ENCODE assay signal across 29 mouse cellular contexts in the genomic region with DNA sequence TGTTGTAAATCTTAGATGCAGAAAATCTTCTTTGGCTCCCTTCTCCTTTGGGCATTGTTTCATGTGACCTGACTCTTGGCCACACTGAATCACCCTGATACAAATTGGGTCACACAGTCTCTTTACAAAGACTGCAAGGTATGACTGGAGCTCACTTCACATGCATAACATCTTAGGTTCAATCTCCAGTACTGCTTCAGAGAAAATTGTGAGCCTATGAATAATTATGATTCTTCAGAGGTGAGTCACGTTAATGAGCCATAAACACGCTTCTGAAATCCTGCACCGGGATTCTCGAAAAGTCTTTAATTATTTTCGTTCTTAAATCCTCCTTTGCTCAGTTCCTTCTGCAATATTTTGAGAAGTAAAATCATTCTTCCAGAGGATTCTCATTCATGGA.
"Had no signal": no experiment of that assay in that cellular context is flagged by ENCODE, and none has a peak within 500 bp of the region (broad histone marks: within the 10 kb centered on the region; RNA-seq: fewer than 3 reads in every experiment).

No protein-coding gene starts in this region.

- H3K4me3 ChIP-seq: limb, embryonic 10.5 days; limb, embryonic 12.5 days; limb, embryonic 13.5 days; limb, embryonic 15.5 days; liver, embryonic 12.5 days; liver, embryonic 13.5 days; liver, embryonic 15.5 days; lung, embryonic 15.5 days; megakaryocyte, embryonic 14.5 days; midbrain, embryonic 10.5 days; midbrain, embryonic 12.5 days; midbrain, embryonic 13.5 days; midbrain, embryonic 15.5 days; myocyte had no signal

- H3K4me1 ChIP-seq: limb, embryonic 10.5 days; limb, embryonic 12.5 days; limb, embryonic 13.5 days; limb, embryonic 15.5 days; liver, embryonic 12.5 days; liver, embryonic 13.5 days; liver, embryonic 15.5 days; lung, embryonic 15.5 days; megakaryocyte, embryonic 14.5 days; midbrain, embryonic 10.5 days; midbrain, embryonic 12.5 days; midbrain, embryonic 13.5 days; midbrain, embryonic 15.5 days had no signal

- H3K9ac ChIP-seq: limb, embryonic 12.5 days; limb, embryonic 13.5 days; limb, embryonic 15.5 days; liver, embryonic 12.5 days; liver, embryonic 13.5 days; liver, embryonic 14.5 days; liver, embryonic 15.5 days; liver, postnatal 0 days; lung, embryonic 14.5 days; lung, embryonic 15.5 days; midbrain, embryonic 12.5 days; midbrain, embryonic 13.5 days; midbrain, embryonic 15.5 days had no signal

- H3K4me2 ChIP-seq: limb, embryonic 12.5 days; limb, embryonic 13.5 days; limb, embryonic 15.5 days; liver, embryonic 11.5 days; liver, embryonic 12.5 days; liver, embryonic 13.5 days; liver, embryonic 15.5 days; lung, embryonic 14.5 days; lung, embryonic 15.5 days; midbrain, embryonic 11.5 days; midbrain, embryonic 12.5 days; midbrain, embryonic 13.5 days; midbrain, embryonic 15.5 days had no signal

- DNase-seq: left cerebral cortex, postnatal 4 days; liver; liver, embryonic 13.5 days; liver, postnatal 0 days; lung, adult 18-20 months; lung, adult 2 months; lung, postnatal 14 days; lung, postnatal 36 days; midbrain, embryonic 14.5 days had no signal

- ATAC-seq: liver, embryonic 12.5 days; liver, postnatal 0 days; lung, postnatal 0 days; midbrain, embryonic 13.5 days; midbrain, embryonic 15.5 days; midbrain, embryonic 16.5 days had no signal

- H3K27ac ChIP-seq: limb, embryonic 10.5 days; limb, embryonic 12.5 days; limb, embryonic 13.5 days; limb, embryonic 15.5 days; liver, embryonic 12.5 days; liver, embryonic 13.5 days; liver, embryonic 14.5 days; liver, embryonic 15.5 days; lung, embryonic 15.5 days; macrophage; midbrain, embryonic 10.5 days; midbrain, embryonic 12.5 days; midbrain, embryonic 13.5 days; midbrain, embryonic 15.5 days had no signal

- H3K9me3 ChIP-seq: limb, embryonic 10.5 days; limb, embryonic 12.5 days; limb, embryonic 13.5 days; limb, embryonic 15.5 days; liver, embryonic 12.5 days; liver, embryonic 13.5 days; liver, embryonic 15.5 days; lung, embryonic 15.5 days; midbrain, embryonic 10.5 days; midbrain, embryonic 12.5 days; midbrain, embryonic 13.5 days; midbrain, embryonic 15.5 days had no signal

- H3K27me3 ChIP-seq: limb, embryonic 12.5 days; limb, embryonic 13.5 days; limb, embryonic 15.5 days; liver, embryonic 12.5 days; liver, embryonic 13.5 days; liver, embryonic 15.5 days; lung, embryonic 15.5 days; megakaryocyte, embryonic 14.5 days; midbrain, embryonic 12.5 days; midbrain, embryonic 13.5 days; midbrain, embryonic 15.5 days had no signal

- H3K36me3 ChIP-seq: limb, embryonic 10.5 days; limb, embryonic 12.5 days; limb, embryonic 13.5 days; limb, embryonic 15.5 days; liver, embryonic 12.5 days; liver, embryonic 13.5 days; liver, embryonic 15.5 days; lung, embryonic 15.5 days; midbrain, embryonic 10.5 days; midbrain, embryonic 12.5 days; midbrain, embryonic 13.5 days; midbrain, embryonic 15.5 days had no signal
